Mouse (Mus musculus): ENCODE measurements at regions not wholly inside any gene's neighbourhood (a gene's known extent, or its start where the extent isn't known, plus 50 kb on each side); places are given as distances from the start of the nearest gene placed in this dataset.

DNA sequence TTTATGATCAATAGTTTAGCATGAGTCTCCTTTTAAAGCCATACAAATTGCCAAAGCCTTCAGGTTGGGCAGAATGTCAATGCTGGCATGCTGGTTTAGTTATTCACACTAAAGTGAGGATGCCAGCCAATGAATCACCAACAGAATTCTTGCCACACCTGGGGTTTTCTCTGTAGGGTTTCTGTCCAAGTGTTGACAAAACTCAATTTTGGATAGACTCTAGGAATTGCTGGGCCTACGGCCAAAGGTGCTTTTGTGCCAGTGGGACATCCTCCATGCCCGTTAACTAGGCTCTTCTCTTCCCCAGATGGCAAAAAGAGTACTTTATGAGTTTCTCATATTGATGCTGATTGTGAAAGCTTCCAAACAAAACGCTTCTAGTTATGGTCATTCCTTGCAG, 167.6 kb upstream of the Gm9833 start:
- no peaks in the 10 kb centered on the region for H3K27me3 ChIP-seq (replicated peaks; ENCODE audit: insufficient read depth, low read length)
- 74% methylated on average over 3 of the region's 3 CpGs for WGBS
- H3K36me3 ChIP-seq (ENCODE audit: insufficient read depth, low read length) = no peaks in the 10 kb centered on the region
- no peak overlapping the region for H3K4me2 ChIP-seq (replicated peaks; ENCODE audit: low read depth, low read length)
- H3K9ac ChIP-seq (replicated peaks; ENCODE audit: low read depth) = no peak overlapping the region
- ATAC-seq (no peak), DNase-seq (ENCODE audit: low spot score) (no peak)
- TF ChIP-seq EP300 (IDR thresholded peaks at IDR 0.05) (no peak), CTCF (IDR thresholded peaks at IDR 0.05) (no peak)
- no peak overlapping the region for H3K27ac ChIP-seq (ENCODE audit: low read length)
- no peak overlapping the region for H3K4me3 ChIP-seq (ENCODE audit: low read depth, low read length)
- H3K4me1 ChIP-seq (ENCODE audit: insufficient read depth, low read depth, low read length) = no peaks in the 10 kb centered on the region
- no peaks in the 10 kb centered on the region for H3K9me3 ChIP-seq (ENCODE audit: low read length)

DNA sequence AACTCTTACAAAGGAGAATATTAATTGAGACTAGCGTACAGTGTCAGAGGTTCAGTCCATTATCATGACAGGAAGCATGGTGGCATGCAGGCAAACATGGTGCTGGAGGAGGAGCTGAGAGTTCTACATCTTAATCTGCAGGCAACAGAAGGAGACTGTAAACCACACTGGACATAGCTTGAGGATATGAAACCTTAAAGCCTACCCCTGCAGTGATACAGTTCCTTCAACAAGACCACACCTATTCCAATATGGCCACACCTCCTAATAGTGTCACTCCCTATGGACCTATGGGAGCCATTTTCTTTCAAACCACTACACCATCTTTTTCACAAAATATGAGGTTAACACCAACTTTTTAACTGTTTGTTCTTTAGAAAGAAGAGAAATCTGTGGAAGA, 166.2 kb upstream of the Gm9833 start:
- no peaks in the 10 kb centered on the region for H3K36me3 ChIP-seq (ENCODE audit: insufficient read depth, low read length)
- no peak overlapping the region for H3K9ac ChIP-seq (replicated peaks; ENCODE audit: low read depth)
- no peaks in the 10 kb centered on the region for H3K9me3 ChIP-seq (ENCODE audit: low read length)
- WGBS = 83% methylated on average over 1 of the region's 1 CpGs
- TF ChIP-seq CTCF (IDR thresholded peaks at IDR 0.05) = no peak
- TF ChIP-seq EP300 (IDR thresholded peaks at IDR 0.05) = no peak
- DNase-seq (ENCODE audit: low spot score) = no peak
- no peak for ATAC-seq
- H3K27ac ChIP-seq (ENCODE audit: low read length) = no peak overlapping the region
- H3K4me1 ChIP-seq (ENCODE audit: insufficient read depth, low read depth, low read length) = no peaks in the 10 kb centered on the region
- H3K4me2 ChIP-seq (replicated peaks; ENCODE audit: low read depth, low read length) = no peak overlapping the region
- H3K27me3 ChIP-seq (replicated peaks; ENCODE audit: insufficient read depth, low read length) = no peaks in the 10 kb centered on the region
- H3K4me3 ChIP-seq (ENCODE audit: low read depth, low read length) = no peak overlapping the region

DNA sequence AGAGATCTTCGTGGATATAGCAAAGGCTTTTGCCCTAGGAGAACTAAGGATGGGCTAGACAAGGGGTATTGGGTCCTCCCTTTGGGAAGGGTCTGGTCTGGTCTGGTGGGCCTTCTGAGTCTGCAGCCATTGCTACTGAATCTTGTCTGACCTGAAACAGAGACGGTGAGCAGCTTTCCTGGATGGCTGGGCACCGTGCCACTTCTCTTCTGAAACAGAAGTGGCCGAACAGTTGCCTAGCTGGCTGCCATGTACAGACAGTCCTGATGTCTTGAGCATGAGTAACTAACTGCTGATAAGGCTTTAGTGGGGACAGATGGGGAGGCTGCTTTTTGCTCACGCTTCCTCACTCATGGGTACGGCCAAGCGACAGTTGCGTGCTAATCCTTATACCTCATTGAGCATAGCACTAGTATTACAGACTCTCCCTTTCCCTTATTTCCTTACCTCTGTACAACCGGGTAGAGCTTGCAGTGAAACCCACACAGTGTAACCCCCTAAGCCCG, 165.3 kb upstream of the Gm9833 start:
- 82% methylated on average over 10 of the region's 10 CpGs for WGBS

GRCm38 (mm10) chr3:9924630-9925029, 163.3 kb upstream of the Gm9833 start:
- Histone ChIP-seq H3K9me3 (ENCODE audit: low read length) (no peaks in the 10 kb centered on the region), H3K4me2 (replicated peaks; ENCODE audit: low read depth, low read length) (no peak overlapping the region), H3K27ac (ENCODE audit: low read length) (no peak overlapping the region), H3K27me3 (replicated peaks; ENCODE audit: insufficient read depth, low read length) (no peaks in the 10 kb centered on the region), H3K4me1 (ENCODE audit: insufficient read depth, low read depth, low read length) (no peaks in the 10 kb centered on the region), H3K9ac (replicated peaks; ENCODE audit: low read depth) (no peak overlapping the region), H3K4me3 (ENCODE audit: low read depth, low read length) (no peak overlapping the region), H3K36me3 (ENCODE audit: insufficient read depth, low read length) (no peaks in the 10 kb centered on the region)
- ATAC-seq (no peak), DNase-seq (ENCODE audit: low spot score) (no peak)
- WGBS = 86% methylated on average over 1 of the region's 1 CpGs
- no peak for TF ChIP-seq EP300 (IDR thresholded peaks at IDR 0.05)
- TF ChIP-seq CTCF (IDR thresholded peaks at IDR 0.05) = no peak

More for the DNA sequence above, 165.3 kb upstream of the Gm9833 start:
- Histone ChIP-seq H3K4me2 (replicated peaks; ENCODE audit: low read depth, low read length) (no peak overlapping the region), H3K9ac (replicated peaks; ENCODE audit: low read depth) (no peak overlapping the region), H3K9me3 (ENCODE audit: low read length) (no peaks in the 10 kb centered on the region), H3K27me3 (replicated peaks; ENCODE audit: insufficient read depth, low read length) (no peaks in the 10 kb centered on the region), H3K27ac (ENCODE audit: low read length) (no peak overlapping the region), H3K36me3 (ENCODE audit: insufficient read depth, low read length) (no peaks in the 10 kb centered on the region), H3K4me1 (ENCODE audit: insufficient read depth, low read depth, low read length) (no peaks in the 10 kb centered on the region), H3K4me3 (ENCODE audit: low read depth, low read length) (no peak overlapping the region)
- DNase-seq (ENCODE audit: low spot score) (no peak), ATAC-seq (no peak)
- TF ChIP-seq CTCF (IDR thresholded peaks at IDR 0.05) (no peak), EP300 (IDR thresholded peaks at IDR 0.05) (no peak)

DNA sequence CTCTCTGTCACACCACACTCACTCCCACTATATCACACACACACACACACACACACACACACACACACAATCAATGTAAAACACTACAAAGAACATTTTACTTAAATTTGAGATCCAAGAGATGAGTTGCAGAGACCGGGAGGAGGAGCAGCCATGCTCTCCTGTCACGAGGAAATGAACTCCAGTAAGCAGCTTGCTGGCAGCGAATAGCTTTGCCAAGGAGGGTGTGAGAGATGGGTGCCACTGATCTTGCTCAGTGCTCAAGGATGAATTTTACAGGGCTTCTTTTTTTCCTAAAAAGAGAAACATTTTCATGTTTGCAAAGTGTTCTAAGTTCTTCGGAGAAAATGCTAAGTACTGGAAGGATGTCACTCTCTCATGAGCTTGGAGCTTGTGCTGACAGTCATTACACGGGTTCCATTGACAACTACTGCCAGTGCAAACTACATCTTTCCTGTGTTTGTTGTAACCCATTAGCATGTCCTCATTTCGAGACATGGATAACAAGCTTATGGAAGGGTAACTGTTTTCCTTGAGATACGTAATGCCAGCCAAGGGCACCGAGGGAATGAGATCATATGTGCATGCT, 151.0 kb upstream of the Gm9833 start:
- Histone ChIP-seq H3K27ac (ENCODE audit: low read length) (no peak overlapping the region), H3K4me1 (ENCODE audit: insufficient read depth, low read depth, low read length) (no peaks in the 10 kb centered on the region), H3K9me3 (ENCODE audit: low read length) (no peaks in the 10 kb centered on the region), H3K4me3 (ENCODE audit: low read depth, low read length) (no peak overlapping the region), H3K27me3 (replicated peaks; ENCODE audit: insufficient read depth, low read length) (no peaks in the 10 kb centered on the region), H3K9ac (replicated peaks; ENCODE audit: low read depth) (no peak overlapping the region), H3K4me2 (replicated peaks; ENCODE audit: low read depth, low read length) (no peak overlapping the region), H3K36me3 (ENCODE audit: insufficient read depth, low read length) (no peaks in the 10 kb centered on the region)
- DNase-seq (ENCODE audit: low spot score) (no peak), ATAC-seq (no peak)
- no peak for TF ChIP-seq EP300 (IDR thresholded peaks at IDR 0.05)
- no peak for TF ChIP-seq CTCF (IDR thresholded peaks at IDR 0.05)
- WGBS = 57% methylated on average over 8 of the region's 8 CpGs

DNA sequence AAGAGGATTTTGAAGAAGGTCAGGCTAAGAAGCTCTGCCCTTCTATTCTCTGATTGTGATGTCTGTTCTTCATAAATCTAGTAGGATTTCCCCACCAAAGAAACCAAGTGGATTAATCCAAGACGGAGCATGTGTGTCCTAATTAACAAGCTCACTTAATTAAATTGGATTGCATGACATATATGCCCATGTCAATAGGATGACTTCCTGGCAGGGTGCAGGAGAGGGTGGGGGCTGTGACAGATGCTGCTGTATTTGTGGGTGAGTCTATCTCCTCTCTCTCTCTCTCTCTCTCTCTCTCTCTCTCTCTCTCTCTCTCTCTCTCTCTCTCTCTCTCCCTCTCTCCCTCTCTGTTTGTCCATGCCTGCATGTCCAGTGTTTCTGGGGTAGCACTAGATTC, 149.3 kb upstream of the Gm9833 start:
- DNase-seq (ENCODE audit: low spot score) (no peak), ATAC-seq (no peak)
- no peaks in the 10 kb centered on the region; the same call in 1 of the 2 replicates for H3K27me3 ChIP-seq (replicated peaks; ENCODE audit: insufficient read depth, low read length)
- H3K4me3 ChIP-seq (ENCODE audit: low read depth, low read length) = no peak overlapping the region
- H3K4me2 ChIP-seq (replicated peaks; ENCODE audit: low read depth, low read length) = no peak overlapping the region
- H3K36me3 ChIP-seq (ENCODE audit: insufficient read depth, low read length) = no peaks in the 10 kb centered on the region
- WGBS = 76% methylated on average over 1 of the region's 1 CpGs
- no peaks in the 10 kb centered on the region for H3K9me3 ChIP-seq (ENCODE audit: low read length)
- H3K9ac ChIP-seq (replicated peaks; ENCODE audit: low read depth) = no peak overlapping the region
- no peaks in the 10 kb centered on the region for H3K4me1 ChIP-seq (ENCODE audit: insufficient read depth, low read depth, low read length)
- H3K27ac ChIP-seq (ENCODE audit: low read length) = no peak overlapping the region
- TF ChIP-seq CTCF (IDR thresholded peaks at IDR 0.05) = no peak
- TF ChIP-seq EP300 (IDR thresholded peaks at IDR 0.05) = no peak

GRCm38 (mm10) chr3:9942631-9943030, 145.3 kb upstream of the Gm9833 start:
- DNase-seq (ENCODE audit: low spot score) (no peak), ATAC-seq (no peak)
- Histone ChIP-seq H3K27me3 (replicated peaks; ENCODE audit: insufficient read depth, low read length) (no peaks in the 10 kb centered on the region; the same call in 1 of the 2 replicates), H3K9ac (replicated peaks; ENCODE audit: low read depth) (no peak overlapping the region), H3K4me2 (replicated peaks; ENCODE audit: low read depth, low read length) (no peak overlapping the region), H3K4me1 (ENCODE audit: insufficient read depth, low read depth, low read length) (no peaks in the 10 kb centered on the region), H3K9me3 (ENCODE audit: low read length) (no peaks in the 10 kb centered on the region), H3K4me3 (ENCODE audit: low read depth, low read length) (no peak overlapping the region), H3K27ac (ENCODE audit: low read length) (no peak overlapping the region), H3K36me3 (ENCODE audit: insufficient read depth, low read length) (no peaks in the 10 kb centered on the region)
- TF ChIP-seq EP300 (IDR thresholded peaks at IDR 0.05) (no peak), CTCF (IDR thresholded peaks at IDR 0.05) (no peak)
- 84% methylated on average over 5 of the region's 5 CpGs for WGBS
